In the genomic region with DNA sequence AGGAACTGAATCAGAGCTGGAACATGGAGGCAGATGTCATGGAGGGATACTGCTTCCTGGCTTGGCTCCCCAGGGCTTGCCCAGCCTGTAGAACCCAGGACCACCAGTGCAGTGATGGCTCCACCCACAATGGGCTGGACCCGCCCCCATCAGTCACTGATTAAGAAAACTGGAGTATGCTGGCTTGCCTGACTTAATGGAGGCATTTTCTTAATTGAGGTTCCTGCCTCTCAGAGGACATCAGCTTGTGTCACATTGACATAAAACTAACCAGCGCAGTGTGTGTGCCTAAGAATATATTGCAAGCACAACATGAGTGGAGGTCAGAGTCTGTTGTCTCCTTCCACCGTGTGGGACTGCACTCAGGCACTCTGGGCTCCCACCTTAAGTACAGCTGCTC, we compare ENCODE assay signal across 30 mouse cellular contexts.
"Had no signal": no experiment of that assay in that cellular context is flagged by ENCODE, and none has a peak within 500 bp of the region (broad histone marks: within the 10 kb centered on the region; RNA-seq: fewer than 3 reads in every experiment).

No protein-coding gene starts in this region.

- H3K27me3 ChIP-seq: limb, embryonic 12.5 days; limb, embryonic 13.5 days; limb, embryonic 15.5 days; liver, embryonic 12.5 days; liver, embryonic 13.5 days; liver, embryonic 15.5 days; lung, embryonic 15.5 days; megakaryocyte, embryonic 14.5 days; midbrain, embryonic 12.5 days; midbrain, embryonic 13.5 days; neural tube, embryonic 12.5 days had no signal

- H3K4me3 ChIP-seq: limb, embryonic 10.5 days; limb, embryonic 12.5 days; limb, embryonic 13.5 days; limb, embryonic 15.5 days; liver, embryonic 12.5 days; liver, embryonic 13.5 days; liver, embryonic 15.5 days; lung, embryonic 15.5 days; megakaryocyte, embryonic 14.5 days; midbrain, embryonic 10.5 days; midbrain, embryonic 12.5 days; midbrain, embryonic 13.5 days; myocyte; neural tube, embryonic 12.5 days had no signal

- H3K36me3 ChIP-seq: limb, embryonic 10.5 days; limb, embryonic 12.5 days; limb, embryonic 13.5 days; limb, embryonic 15.5 days; liver, embryonic 12.5 days; liver, embryonic 13.5 days; liver, embryonic 15.5 days; lung, embryonic 15.5 days; midbrain, embryonic 10.5 days; midbrain, embryonic 12.5 days; midbrain, embryonic 13.5 days; neural tube, embryonic 12.5 days had no signal

- H3K4me1 ChIP-seq: limb, embryonic 10.5 days; limb, embryonic 12.5 days; limb, embryonic 13.5 days; limb, embryonic 15.5 days; liver, embryonic 13.5 days; liver, embryonic 15.5 days; lung, embryonic 15.5 days; midbrain, embryonic 12.5 days; neural tube, embryonic 12.5 days had no signal

- DNase-seq: left cerebral cortex, postnatal 4 days; liver; liver, embryonic 13.5 days; liver, postnatal 0 days; lung, adult 18-20 months; lung, adult 2 months; lung, embryonic 14.5 days; lung, postnatal 10 days; lung, postnatal 14 days; lung, postnatal 36 days; lung, postnatal 4 days; midbrain, embryonic 14.5 days had no signal

- H3K9me3 ChIP-seq: limb, embryonic 10.5 days; limb, embryonic 12.5 days; limb, embryonic 13.5 days; limb, embryonic 15.5 days; liver, embryonic 12.5 days; liver, embryonic 13.5 days; liver, embryonic 15.5 days; lung, embryonic 15.5 days; megakaryocyte, embryonic 14.5 days; midbrain, embryonic 10.5 days; midbrain, embryonic 12.5 days; midbrain, embryonic 13.5 days; neural tube, embryonic 12.5 days had no signal

- ATAC-seq: liver, embryonic 12.5 days; liver, postnatal 0 days; lung, postnatal 0 days; midbrain, embryonic 13.5 days; midbrain, embryonic 16.5 days had no signal

- H3K9ac ChIP-seq: limb, embryonic 12.5 days; limb, embryonic 13.5 days; limb, embryonic 15.5 days; liver, embryonic 12.5 days; liver, embryonic 13.5 days; liver, embryonic 14.5 days; liver, embryonic 15.5 days; liver, postnatal 0 days; lung, embryonic 14.5 days; lung, embryonic 15.5 days; midbrain, embryonic 12.5 days; midbrain, embryonic 13.5 days; neural tube, embryonic 12.5 days had no signal

- H3K27ac ChIP-seq: limb, embryonic 10.5 days; limb, embryonic 12.5 days; limb, embryonic 13.5 days; limb, embryonic 15.5 days; liver, embryonic 12.5 days; liver, embryonic 13.5 days; liver, embryonic 14.5 days; liver, embryonic 15.5 days; lung, embryonic 15.5 days; macrophage; midbrain, embryonic 10.5 days; midbrain, embryonic 12.5 days; midbrain, embryonic 13.5 days; neural tube, embryonic 12.5 days had no signal

- H3K4me2 ChIP-seq: limb, embryonic 12.5 days; limb, embryonic 13.5 days; limb, embryonic 15.5 days; liver, embryonic 11.5 days; liver, embryonic 12.5 days; liver, embryonic 13.5 days; liver, embryonic 15.5 days; lung, embryonic 14.5 days; lung, embryonic 15.5 days; midbrain, embryonic 12.5 days; midbrain, embryonic 13.5 days; neural tube, embryonic 12.5 days had no signal
